Mouse (Mus musculus) thymus, adult 2 months (tissue): ENCODE measurements around the gene Ctso.

ENCODE experiments used
- CTCF ChIP-seq: fragments of 200-500 bp; IDR thresholded peaks from 2 replicates; pipeline ENCODE4 v1.5.1; 2012; ENCODE audit warnings: mild to moderate bottlenecking, control low read depth, low read length, moderate library complexity, borderline replicate concordance; ENCODE audit not compliant: control insufficient read depth, poor library complexity, insufficient read depth; ENCODE audit errors: extremely low read depth
- POLR2A ChIP-seq: fragments of 200-500 bp; IDR thresholded peaks from 2 replicates; pipeline ENCODE4 v1.6.1; 2012; ENCODE audit warnings: mild to moderate bottlenecking, low read length, control low read depth, moderate library complexity; ENCODE audit not compliant: control insufficient read depth, poor library complexity, insufficient read depth; ENCODE audit errors: extremely low read depth

DNA sequence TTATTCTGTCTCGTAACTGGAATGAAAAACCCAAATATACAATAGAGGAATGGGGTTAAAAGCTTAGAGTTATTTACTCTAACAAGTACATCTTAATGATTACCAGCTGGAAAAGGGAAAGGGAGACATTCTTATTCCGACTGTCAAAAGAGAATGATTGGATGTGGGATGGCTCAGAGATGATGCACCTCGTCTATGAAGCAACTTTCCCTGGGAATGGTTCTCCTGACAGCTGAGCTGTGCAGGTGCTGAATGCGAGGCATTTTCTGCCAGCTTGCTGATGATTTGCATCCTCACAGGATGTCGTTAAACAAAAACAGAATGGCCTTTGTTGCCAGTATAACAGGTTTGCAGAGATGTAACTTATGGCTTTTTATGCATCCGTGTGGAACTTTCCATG, 43.3 kb upstream of the Ctso start:
- TF ChIP-seq CTCF (no peak), POLR2A (no peak)
